ENCODE assay signal across 8 mouse cellular contexts in the genomic region with DNA sequence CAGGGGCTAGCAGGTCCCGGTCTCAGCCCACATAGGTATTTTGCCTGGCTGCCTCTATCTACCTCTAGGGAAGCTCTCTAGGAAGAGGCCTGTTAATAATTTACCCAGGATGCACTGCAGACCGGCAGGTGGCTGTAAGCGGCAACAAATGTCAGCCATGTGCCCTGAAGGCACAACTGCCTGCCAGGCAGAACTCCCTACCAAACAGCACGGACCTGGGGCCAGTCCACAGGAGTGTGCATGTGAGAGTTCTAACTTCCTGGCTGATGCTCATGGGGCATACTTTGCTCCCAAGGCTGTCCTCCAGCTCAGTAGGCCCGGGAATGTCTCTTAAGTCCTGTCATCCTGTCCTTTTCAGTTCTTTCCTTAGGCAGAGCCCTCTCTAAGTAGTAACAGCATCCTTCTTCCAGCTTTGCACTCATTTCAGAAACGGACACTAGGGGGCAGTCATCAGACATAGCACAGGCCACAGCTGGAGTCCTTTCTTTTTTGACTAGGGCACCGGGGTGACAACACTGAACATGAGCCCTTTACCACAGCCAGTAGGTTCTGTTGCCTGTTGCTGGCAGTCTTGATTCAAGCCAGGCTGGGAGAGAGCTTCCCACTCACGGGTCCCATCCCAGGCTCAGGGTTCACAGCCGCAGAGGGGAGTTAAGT.
DNase-seq lines count a peak whose midpoint lies in the region; ATAC-seq and TF ChIP-seq lines count a peak whose summit lies in the region.

No protein-coding gene starts in this region.

- peak; percentile 74 for DNase-seq in ES-E14 (ENCODE audit: low read depth, low spot score)
- DNase-seq in c-Kit-positive CD71-positive TER-119-negative erythroid progenitor cells, embryonic 14.5 days (ENCODE audit: low read depth) = peak; percentile 41
- DNase-seq in layer of hippocampus, adult 2 months (ENCODE audit: low spot score in 2 of 2) = peak; percentile 72 to 86
- DNase-seq in retina, adult 2 months (ENCODE audit: low read depth, low spot score) = peak; percentile 54
- peak; percentile 79 for DNase-seq in thymus, postnatal 25 days

- H3K9me3 ChIP-seq in ES-E14 (ENCODE audit: control insufficient read depth, insufficient read depth, low read depth, low read length) = no peaks in the 10 kb centered on the region
- H3K9me3 ChIP-seq in forebrain, embryonic 15.5 days = no peaks in the 10 kb centered on the region
- no peaks in the 10 kb centered on the region for H3K9me3 ChIP-seq in lung, embryonic 16.5 days (ENCODE audit: control insufficient read depth, low read length)

- TF ChIP-seq CTCF in layer of hippocampus, adult 2 months (conservative IDR thresholded peaks at IDR 0.05) = peak; percentile 93

- H3K4me2 ChIP-seq in forebrain, embryonic 15.5 days (replicated peaks) = no peak overlapping the region
- no peak overlapping the region for H3K4me2 ChIP-seq in lung, embryonic 16.5 days (ENCODE audit: low read depth, low read length)

- no peak overlapping the region for H3K9ac ChIP-seq in ES-E14 (ENCODE audit: insufficient read depth, low read depth, low read length, poor library complexity, severe bottlenecking)
- no peak overlapping the region for H3K9ac ChIP-seq in forebrain, embryonic 15.5 days (replicated peaks)
- no peak overlapping the region for H3K9ac ChIP-seq in lung, embryonic 16.5 days (ENCODE audit: low read length)

- in situ Hi-C loops in ES-E14 (cut with MboI; ENCODE audit: low sequenced_read_pairs in 2 of 2, unreplicated experiment in 2 of 2) = loop anchor here (10.0 to 25.0 kb wide), 2 partner anchors 273 to 275 kb away; a partner anchor contains a TSS

- ATAC-seq in forebrain, embryonic 15.5 days (replicated peaks) = peak; percentile 13; the same call in 1 of the 2 replicates
- ATAC-seq in hematopoietic stem cell, adult 5-6 weeks (replicated peaks in 1 of 2; ENCODE audit: insufficient read depth in 1 of 2, low FRiP score in 2 of 2, low TSS enrichment in 1 of 2, low read depth in 1 of 2, poor library complexity in 2 of 2, severe bottlenecking in 2 of 2) = peak; percentile 73 to 88
- peak; percentile 81 for ATAC-seq in lung, embryonic 16.5 days (ENCODE audit: low read depth)

- no peaks in the 10 kb centered on the region for H3K36me3 ChIP-seq in ES-E14 (ENCODE audit: control insufficient read depth, insufficient read depth, low read length, poor library complexity, severe bottlenecking)
- H3K36me3 ChIP-seq in forebrain, embryonic 15.5 days = no peaks in the 10 kb centered on the region
- no peaks in the 10 kb centered on the region for H3K36me3 ChIP-seq in lung, embryonic 16.5 days (ENCODE audit: control insufficient read depth, insufficient read depth, low read length)

- WGBS in forebrain, embryonic 15.5 days = 36% methylated on average over 9 of the region's 9 CpGs
- 28% methylated on average over 9 of the region's 9 CpGs for WGBS in lung, embryonic 16.5 days

- H3K27me3 ChIP-seq in forebrain, embryonic 15.5 days = no peaks in the 10 kb centered on the region
- no peaks in the 10 kb centered on the region for H3K27me3 ChIP-seq in lung, embryonic 16.5 days (ENCODE audit: control insufficient read depth, insufficient read depth, low read depth, low read length)

- no peak overlapping the region for H3K27ac ChIP-seq in ES-E14 (ENCODE audit: insufficient read depth, low read depth, low read length, poor library complexity, severe bottlenecking)
- no peak overlapping the region for H3K27ac ChIP-seq in forebrain, embryonic 15.5 days (replicated peaks)
- H3K27ac ChIP-seq in layer of hippocampus, adult 2 months = no peak overlapping the region
- H3K27ac ChIP-seq in lung, embryonic 16.5 days (ENCODE audit: low read length) = no peak overlapping the region

- H3K4me3 ChIP-seq in ES-E14 (ENCODE audit: insufficient read depth in 1 of 2, low read depth in 1 of 2, low read length in 2 of 2, poor library complexity in 1 of 2, severe bottlenecking in 1 of 2) = no peak overlapping the region
- no peak overlapping the region for H3K4me3 ChIP-seq in forebrain, embryonic 15.5 days
- no peak overlapping the region for H3K4me3 ChIP-seq in layer of hippocampus, adult 2 months
- H3K4me3 ChIP-seq in lung, embryonic 16.5 days (ENCODE audit: low read length) = no peak overlapping the region

- H3K4me1 ChIP-seq in ES-E14 (ENCODE audit: control insufficient read depth in 2 of 2, insufficient read depth in 2 of 2, low read length in 2 of 2, poor library complexity in 1 of 2) = no peaks in the 10 kb centered on the region
- no peaks in the 10 kb centered on the region for H3K4me1 ChIP-seq in forebrain, embryonic 15.5 days
- H3K4me1 ChIP-seq in lung, embryonic 16.5 days (replicated peaks; ENCODE audit: control insufficient read depth, insufficient read depth, low read length) = no peaks in the 10 kb centered on the region

TF ChIP-seq in ES-E14, 5 proteins besides CTCF, POLR2A, EP300 and RAD21:
- no peak for TF ChIP-seq MAFK (IDR thresholded peaks at IDR 0.05; ENCODE audit: insufficient read depth, low read depth, low read length)
- peak; percentile 85; the same call in 1 of the 2 replicates for TF ChIP-seq ZC3H11A (IDR thresholded peaks at IDR 0.05; ENCODE audit: borderline replicate concordance, low read depth, low read length)
- no peak for TF ChIP-seq CHD2 (IDR thresholded peaks at IDR 0.05; ENCODE audit: low read depth, low read length)
- TF ChIP-seq HCFC1 (IDR thresholded peaks at IDR 0.05; ENCODE audit: borderline replicate concordance, insufficient read depth, low read length) = no peak
- no peak for TF ChIP-seq ZNF384 (IDR thresholded peaks at IDR 0.05; ENCODE audit: low read depth, low read length)

Comparison
In these comparisons a context has a peak if more than half of its experiments do, and no peak if none do; other contexts are left out.
1. ATAC-seq: peak in every context shown above with its lines; median percentile 81 in lung, embryonic 16.5 days; 80 in hematopoietic stem cell, adult 5-6 weeks; 13 in forebrain, embryonic 15.5 days.